Mouse (Mus musculus): ENCODE measurements around the gene Srpr.

Gene Srpr

GRCm38 (mm10) chr9:35249476-35249875 is 49.5 kb downstream of the Srpr start:
- CTCF ChIA-PET: no interaction called here

GRCm38 (mm10) chr9:35257365-35257764 is 57.4 kb downstream of the Srpr start:
- CTCF ChIA-PET: no interaction called here

- CTCF ChIA-PET: no interaction called here
Observed at GRCm38 (mm10) chr9:35262418-35262817, 62.4 kb downstream of the Srpr start.

- CTCF ChIA-PET: no interaction called here
Observed at GRCm38 (mm10) chr9:35263431-35263830, 63.5 kb downstream of the Srpr start.

GRCm38 (mm10) chr9:35264509-35264908 is 64.5 kb downstream of the Srpr start:
- CTCF ChIA-PET: no interaction called here

- CTCF ChIA-PET: interaction anchor here (0.7 kb wide), 1 partner anchor 14 kb away, joined by 11 read pairs; no protein-coding TSS in a partner anchor
Observed at GRCm38 (mm10) chr9:35267146-35267975, 67.4 kb downstream of the Srpr start, which contains the start of the genes Fam118b and Rpusd4. Gene Fam118b (minus strand): TSS chr9:35267805. Gene Rpusd4 (plus strand): TSS chr9:35267865.

GRCm38 (mm10) chr9:35267976-35268715 is 68.2 kb downstream of the Srpr start:
- CTCF ChIA-PET: no interaction called here

- CTCF ChIA-PET: no interaction called here
Observed at GRCm38 (mm10) chr9:35277855-35278365, 77.9 kb downstream of the Srpr start.

- CTCF ChIA-PET: no interaction called here
Observed at GRCm38 (mm10) chr9:35278451-35278850, 78.5 kb downstream of the Srpr start.

GRCm38 (mm10) chr9:35282006-35282850 is 82.3 kb downstream of the Srpr start:
- CTCF ChIA-PET: interaction anchor here (1.8 kb wide), 1 partner anchor 256 kb away, joined by 9 read pairs; no protein-coding TSS in a partner anchor

GRCm38 (mm10) chr9:35282851-35283200 is 82.9 kb downstream of the Srpr start:
- CTCF ChIA-PET: interaction anchor here (1.8 kb wide), 1 partner anchor 255 kb away, joined by 9 read pairs; no protein-coding TSS in a partner anchor

GRCm38 (mm10) chr9:35283415-35284069 is 83.6 kb downstream of the Srpr start:
- CTCF ChIA-PET: no interaction called here

GRCm38 (mm10) chr9:35284351-35284750 is 84.4 kb downstream of the Srpr start:
- CTCF ChIA-PET: no interaction called here

- CTCF ChIA-PET: no interaction called here
Observed at GRCm38 (mm10) chr9:35286351-35286750, 86.4 kb downstream of the Srpr start.

- CTCF ChIA-PET: no interaction called here
Observed at GRCm38 (mm10) chr9:35289992-35290391, 90.0 kb downstream of the Srpr start.

GRCm38 (mm10) chr9:35290417-35290816 is 90.4 kb downstream of the Srpr start:
- CTCF ChIA-PET: no interaction called here

GRCm38 (mm10) chr9:35290916-35291315 is 90.9 kb downstream of the Srpr start:
- CTCF ChIA-PET: no interaction called here

- CTCF ChIA-PET: no interaction called here
Observed at GRCm38 (mm10) chr9:35293465-35293864, 93.5 kb downstream of the Srpr start.
